Mouse (Mus musculus): ENCODE results near the gene Bmt2.

GRCm38 (mm10) chr6:13695103-13695845 lies 17.5 kb upstream of the Bmt2 start:
- no peak for TF ChIP-seq CTCF (IDR thresholded peaks at IDR 0.05)
- TF ChIP-seq EP300 (IDR thresholded peaks at IDR 0.05) = no peak

Measured in lung, postnatal 0 days (tissue).